Mouse (Mus musculus) lung, embryonic 16.5 days (tissue): ENCODE data around the gene A630076J17Rik. TPM values are rescaled to one million over a fixed set of nuclear protein-coding genes. Genes with fewer than 3 reads are reported as not detected.
A peak's percentile ranks its signal among the peaks of the same experiment; 100 is the strongest.

ENCODE experiments used
- ATAC-seq: fragments of 200-750 bp; cut with Nextera tagmentation; 2 replicates; pipeline ENCODE4 v1.8.0; 2017; ENCODE audit warnings: low read depth, mild to moderate bottlenecking, moderate library complexity
- H3K27ac ChIP-seq: fragments of 300-500 bp; sonication (generic); 2 replicates; pipeline ENCODE4 v1.5.1; 2014; ENCODE audit warnings: mild to moderate bottlenecking, control low read depth, low read length
- H3K27me3 ChIP-seq: fragments of 300-500 bp; sonication (generic); 2 replicates; pipeline ENCODE4 v1.6.1; 2014; ENCODE audit warnings: low read depth, low read length, mixed read lengths; ENCODE audit not compliant: control insufficient read depth, insufficient read depth
- H3K36me3 ChIP-seq: fragments of 300-500 bp; sonication (generic); 2 replicates; pipeline ENCODE4 v1.6.1; 2014; ENCODE audit warnings: low read length; ENCODE audit not compliant: control insufficient read depth, insufficient read depth
- H3K4me1 ChIP-seq: fragments of 300-500 bp; sonication (generic); replicated peaks from 2 replicates; pipeline ENCODE4 v1.6.1; 2014; ENCODE audit warnings: low read length, mixed read lengths; ENCODE audit not compliant: control insufficient read depth, insufficient read depth
- H3K4me2 ChIP-seq: fragments of 300-500 bp; sonication (generic); 2 replicates; pipeline ENCODE4 v1.6.1; 2014; ENCODE audit warnings: low read depth, low read length, control low read depth
- H3K4me3 ChIP-seq: fragments of 300-500 bp; sonication (generic); 2 replicates; pipeline ENCODE4 v1.5.1; 2014; ENCODE audit warnings: mild to moderate bottlenecking, low read length, control low read depth
- H3K9ac ChIP-seq: fragments of 300-500 bp; sonication (generic); 2 replicates; pipeline ENCODE4 v1.6.1; 2014; ENCODE audit warnings: low read length, control low read depth
- H3K9me3 ChIP-seq: fragments of 300-500 bp; sonication (generic); 2 replicates; pipeline ENCODE4 v1.6.1; 2016; ENCODE audit warnings: low read length; ENCODE audit not compliant: control insufficient read depth
- WGBS: fragments of 180-500 bp; shearing (Covaris S2); extraction: QIAGEN DNeasy Blood & Tissue Kit; methylation state at CpG from one replicate; pipeline ENCODE4 v1.1.7; 2014; 5-methylcytosine and 5-hydroxymethylcytosine counted together
- polyA plus RNA-seq: library from polyadenylated mRNA; unstranded; fragments of >200 nt; fragmentation: Nextera tagmentation; extraction: Ambion mirVana; gene quantifications from 2 replicates; pipeline ENCODE4 v1.2.1, GENCODE M21; 2015

A630076J17Rik gene
- polyA plus RNA-seq, 1 experiment from 2014 or later = 0.24 TPM

DNA sequence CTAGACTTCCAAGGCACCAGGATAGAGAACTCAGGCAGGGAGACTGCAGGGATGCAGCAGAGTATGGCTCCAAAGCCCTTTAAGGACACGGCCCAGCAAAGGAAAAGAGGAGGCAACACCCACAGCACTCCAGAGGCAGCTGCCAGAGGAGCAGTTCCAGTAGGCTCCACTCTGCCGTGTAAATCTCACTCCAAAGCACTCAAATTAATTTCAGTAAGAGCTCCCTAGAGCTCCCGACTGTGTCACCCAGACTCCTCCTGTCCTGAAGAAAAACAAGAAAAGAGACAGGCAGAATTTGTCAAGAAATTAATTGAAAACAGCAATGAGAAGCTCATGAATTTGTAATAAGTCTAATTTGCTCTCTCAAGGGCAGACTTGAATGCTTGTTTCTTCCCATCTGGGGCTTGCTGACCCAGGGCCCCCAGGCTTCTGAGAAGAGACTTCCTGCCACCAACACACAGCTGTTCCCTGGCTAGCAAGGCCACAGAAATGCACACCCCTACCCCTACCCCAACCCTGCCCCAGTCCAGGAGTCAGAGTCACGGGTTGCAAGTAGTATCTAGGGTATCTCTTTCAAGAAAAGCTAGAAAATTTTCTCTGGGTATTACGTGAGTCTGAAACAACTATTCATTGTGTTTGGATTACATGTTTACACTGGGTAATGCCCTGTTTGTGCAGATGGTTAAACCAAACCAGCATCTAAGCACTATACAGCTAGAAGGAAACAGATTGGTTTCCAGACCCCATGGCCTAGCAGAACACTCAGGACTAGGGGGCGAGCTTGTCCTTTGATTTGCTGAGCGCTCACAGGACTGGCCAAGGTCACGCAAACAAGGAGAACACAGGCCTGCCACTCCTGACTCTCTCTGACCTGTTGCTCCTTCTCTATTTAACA lies 30.8 kb downstream of the A630076J17Rik start:
- H3K9ac ChIP-seq = no peak overlapping the region
- H3K36me3 ChIP-seq = no peaks in the 10 kb centered on the region
- no peaks in the 10 kb centered on the region for H3K4me1 ChIP-seq
- H3K27ac ChIP-seq = no peak overlapping the region
- no peak overlapping the region for H3K4me3 ChIP-seq
- ATAC-seq = 0 out of 2 replicates have a peak, but pooled peaks have one; percentile 45
- H3K4me2 ChIP-seq = no peak overlapping the region
- H3K9me3 ChIP-seq = no peaks in the 10 kb centered on the region
- WGBS = 42% methylated on average over 8 of the region's 8 CpGs
- no peaks in the 10 kb centered on the region for H3K27me3 ChIP-seq

DNA sequence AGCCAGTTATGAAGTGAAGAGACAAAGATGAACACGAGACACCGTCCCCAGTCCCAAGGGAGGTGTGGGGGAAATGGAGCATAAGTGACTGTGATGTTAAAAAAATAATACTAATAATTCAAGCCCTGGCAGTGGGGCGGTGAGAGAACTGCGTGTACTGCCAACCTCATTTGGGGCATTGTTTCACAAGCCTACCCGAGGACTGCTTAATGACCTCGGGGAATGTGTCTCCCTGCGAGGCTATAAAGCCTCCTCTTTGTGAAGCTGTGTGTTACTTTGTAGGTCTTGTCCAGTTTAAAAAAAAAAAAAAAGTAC lies 31.4 kb downstream of the A630076J17Rik start:
- no peak overlapping the region for H3K4me2 ChIP-seq
- no peaks in the 10 kb centered on the region for H3K36me3 ChIP-seq
- no peak overlapping the region for H3K27ac ChIP-seq
- no peaks in the 10 kb centered on the region for H3K27me3 ChIP-seq
- no peak overlapping the region for H3K4me3 ChIP-seq
- H3K9me3 ChIP-seq = no peaks in the 10 kb centered on the region
- 37% methylated on average over 7 of the region's 7 CpGs for WGBS
- no peaks in the 10 kb centered on the region for H3K4me1 ChIP-seq
- ATAC-seq = no peak
- no peak overlapping the region for H3K9ac ChIP-seq

DNA sequence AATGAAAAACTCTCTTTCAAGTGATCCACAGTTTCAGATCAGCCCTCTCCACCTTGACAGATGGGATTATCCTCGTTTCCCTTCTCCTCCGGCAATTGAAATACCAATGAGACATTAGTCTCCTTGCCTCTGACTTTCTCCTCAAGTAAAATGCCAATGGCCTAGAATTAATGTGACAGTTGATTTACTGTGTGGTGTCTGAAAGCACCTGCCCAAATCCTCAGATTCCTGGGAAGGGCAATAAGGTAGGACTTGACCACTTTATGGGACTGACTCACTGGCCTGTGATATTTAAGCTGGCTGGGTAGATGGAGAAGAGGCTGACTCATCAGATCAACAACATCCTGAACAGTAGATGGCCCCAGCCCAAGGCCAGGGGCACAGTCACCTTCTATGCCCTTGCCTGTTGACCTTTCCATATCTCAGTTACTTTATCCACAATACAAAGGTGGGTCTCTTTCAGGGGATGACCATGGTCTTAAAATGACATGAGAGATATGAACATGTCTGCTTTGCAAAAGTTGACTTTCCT lies 36.5 kb downstream of the A630076J17Rik start:
- no peak overlapping the region for H3K4me2 ChIP-seq
- no peak overlapping the region for H3K4me3 ChIP-seq
- ATAC-seq = no peak
- H3K36me3 ChIP-seq = no peaks in the 10 kb centered on the region
- H3K9me3 ChIP-seq = no peaks in the 10 kb centered on the region
- 56% methylated on average over 2 of the region's 2 CpGs for WGBS
- H3K9ac ChIP-seq = no peak overlapping the region
- H3K4me1 ChIP-seq = no peaks in the 10 kb centered on the region
- no peaks in the 10 kb centered on the region for H3K27me3 ChIP-seq
- H3K27ac ChIP-seq = no peak overlapping the region

DNA sequence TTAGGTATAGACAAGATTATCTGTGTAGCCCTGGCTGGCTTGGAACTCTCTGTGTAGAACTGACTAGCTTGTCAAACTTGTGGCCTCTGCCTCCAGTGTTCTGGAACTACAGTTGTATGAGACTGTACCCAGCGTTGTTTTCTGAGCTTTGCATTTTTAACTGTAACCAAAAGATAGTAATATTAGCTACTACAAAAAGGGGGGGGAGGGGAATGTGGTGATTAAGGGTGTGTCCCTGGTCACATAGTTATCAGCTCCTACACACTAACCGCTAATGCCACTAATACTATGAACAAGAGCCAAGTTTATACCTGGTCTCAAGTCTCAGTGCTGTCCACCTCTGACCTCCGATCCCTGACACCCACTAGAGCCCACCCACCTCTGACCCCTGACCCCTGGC lies 42.0 kb downstream of the A630076J17Rik start:
- Histone ChIP-seq H3K4me2 (no peak overlapping the region), H3K27me3 (no peaks in the 10 kb centered on the region), H3K4me3 (no peak overlapping the region), H3K9me3 (no peaks in the 10 kb centered on the region), H3K4me1 (no peaks in the 10 kb centered on the region), H3K9ac (no peak overlapping the region), H3K36me3 (no peaks in the 10 kb centered on the region), H3K27ac (no peak overlapping the region)
- ATAC-seq = no peak
- 87% methylated on average over 3 of the region's 3 CpGs for WGBS

DNA sequence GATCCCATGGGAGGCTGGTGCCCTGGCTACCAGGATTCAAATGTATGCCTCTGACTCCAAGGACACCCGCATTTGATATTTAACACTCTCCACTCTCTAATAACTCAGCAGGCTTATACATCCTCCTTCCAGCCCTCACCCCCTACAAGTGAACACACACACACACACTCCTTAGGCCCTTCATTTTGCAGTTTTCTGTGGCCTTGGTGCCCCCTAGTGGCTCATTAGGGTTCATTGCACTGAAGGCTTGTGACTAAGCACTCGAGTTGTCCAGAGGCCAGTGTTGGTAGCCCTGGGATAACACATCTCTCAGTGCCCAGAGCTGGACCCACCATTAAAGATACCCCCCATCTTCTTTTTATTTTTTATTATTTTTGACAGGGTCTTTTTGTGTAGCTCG lies 43.4 kb downstream of the A630076J17Rik start:
- H3K4me2 ChIP-seq = no peak overlapping the region
- no peaks in the 10 kb centered on the region for H3K36me3 ChIP-seq
- no peak overlapping the region for H3K4me3 ChIP-seq
- H3K27ac ChIP-seq = no peak overlapping the region
- ATAC-seq = peak; percentile 48; the same call in 1 of the 2 replicates
- WGBS = 9% methylated on average over 3 of the region's 3 CpGs
- H3K9ac ChIP-seq = no peak overlapping the region
- no peaks in the 10 kb centered on the region for H3K9me3 ChIP-seq
- peaks cover 2% of the 10 kb centered on the region; the same call in 1 of the 2 replicates for H3K4me1 ChIP-seq
- no peaks in the 10 kb centered on the region for H3K27me3 ChIP-seq

DNA sequence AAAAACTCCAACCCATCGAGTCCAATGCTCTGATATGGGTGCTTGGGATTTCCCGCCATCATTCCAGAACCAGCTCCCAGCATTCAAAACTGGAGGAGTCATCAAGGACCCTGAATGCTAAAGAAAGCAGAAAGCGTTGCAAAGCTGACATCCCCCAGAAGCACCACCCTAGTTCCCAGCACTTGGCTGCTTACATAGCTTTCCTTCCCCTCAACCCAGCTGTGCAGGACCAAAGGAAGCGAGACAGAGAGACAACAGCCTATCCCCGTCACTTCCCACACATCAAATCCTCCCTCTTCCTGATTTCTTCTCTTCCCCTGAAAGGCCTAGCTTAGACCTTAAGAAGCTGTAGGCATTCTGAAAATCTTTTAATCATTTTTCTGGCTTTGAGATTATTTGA lies 44.9 kb downstream of the A630076J17Rik start:
- WGBS = 36% methylated on average over 5 of the region's 5 CpGs
- no peak for ATAC-seq
- H3K4me1 ChIP-seq = peaks cover 8% of the 10 kb centered on the region; the same call in 1 of the 2 replicates
- H3K27ac ChIP-seq = no peak overlapping the region
- no peak overlapping the region for H3K4me3 ChIP-seq
- H3K9me3 ChIP-seq = no peaks in the 10 kb centered on the region
- no peaks in the 10 kb centered on the region for H3K27me3 ChIP-seq
- no peak overlapping the region for H3K4me2 ChIP-seq
- H3K36me3 ChIP-seq = no peaks in the 10 kb centered on the region
- no peak overlapping the region for H3K9ac ChIP-seq

DNA sequence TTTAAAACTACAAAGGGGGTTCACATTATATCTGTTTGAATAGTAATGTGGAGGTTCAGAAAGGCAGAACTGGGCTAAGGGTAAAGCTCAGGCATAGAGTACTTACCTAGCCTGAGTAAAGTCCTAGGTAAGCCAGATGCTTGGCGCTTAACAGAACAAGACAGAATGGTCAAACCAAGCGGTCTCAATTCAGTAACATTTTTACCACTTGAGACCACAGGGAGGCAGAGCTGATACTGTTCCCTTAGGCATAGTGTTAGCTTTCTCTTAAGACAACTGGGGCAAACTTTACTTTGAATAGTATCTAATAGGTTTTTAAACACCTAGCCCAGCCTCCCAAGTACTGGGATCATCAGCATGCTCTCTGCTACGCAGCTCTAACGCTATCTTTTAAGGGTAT lies 45.6 kb downstream of the A630076J17Rik start:
- H3K4me2 ChIP-seq = no peak overlapping the region
- 59% methylated on average over 4 of the region's 4 CpGs for WGBS
- no peak overlapping the region for H3K27ac ChIP-seq
- H3K4me3 ChIP-seq = no peak overlapping the region
- no peaks in the 10 kb centered on the region for H3K36me3 ChIP-seq
- ATAC-seq = no peak
- no peaks in the 10 kb centered on the region for H3K27me3 ChIP-seq
- H3K9me3 ChIP-seq = no peaks in the 10 kb centered on the region
- peaks cover 8% of the 10 kb centered on the region; the same call in 1 of the 2 replicates for H3K4me1 ChIP-seq
- no peak overlapping the region for H3K9ac ChIP-seq

DNA sequence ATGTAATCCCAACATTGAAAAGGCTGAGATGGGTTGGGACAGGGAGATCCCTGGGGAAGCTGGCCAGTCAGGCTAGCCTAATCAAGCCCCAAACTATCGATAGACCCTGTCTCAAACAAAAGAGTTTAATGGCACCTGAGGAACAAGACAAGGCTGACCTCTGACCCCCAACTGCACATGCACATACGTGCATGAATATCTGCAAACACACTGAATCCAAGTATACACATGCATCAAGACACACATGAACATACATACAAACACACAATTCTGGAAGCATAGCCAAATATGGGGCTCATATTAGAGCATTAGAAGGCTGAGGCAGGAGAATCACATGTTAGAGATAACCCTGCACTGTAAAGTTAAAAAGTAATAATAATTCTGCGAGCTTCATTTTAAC lies 46.2 kb downstream of the A630076J17Rik start:
- peaks cover 8% of the 10 kb centered on the region; the same call in 1 of the 2 replicates for H3K4me1 ChIP-seq
- no peak overlapping the region for H3K4me3 ChIP-seq
- H3K9ac ChIP-seq = no peak overlapping the region
- no peak overlapping the region for H3K27ac ChIP-seq
- WGBS = 81% methylated on average over 3 of the region's 3 CpGs
- H3K9me3 ChIP-seq = no peaks in the 10 kb centered on the region
- no peak overlapping the region for H3K4me2 ChIP-seq
- no peak for ATAC-seq
- H3K36me3 ChIP-seq = no peaks in the 10 kb centered on the region
- H3K27me3 ChIP-seq = no peaks in the 10 kb centered on the region

DNA sequence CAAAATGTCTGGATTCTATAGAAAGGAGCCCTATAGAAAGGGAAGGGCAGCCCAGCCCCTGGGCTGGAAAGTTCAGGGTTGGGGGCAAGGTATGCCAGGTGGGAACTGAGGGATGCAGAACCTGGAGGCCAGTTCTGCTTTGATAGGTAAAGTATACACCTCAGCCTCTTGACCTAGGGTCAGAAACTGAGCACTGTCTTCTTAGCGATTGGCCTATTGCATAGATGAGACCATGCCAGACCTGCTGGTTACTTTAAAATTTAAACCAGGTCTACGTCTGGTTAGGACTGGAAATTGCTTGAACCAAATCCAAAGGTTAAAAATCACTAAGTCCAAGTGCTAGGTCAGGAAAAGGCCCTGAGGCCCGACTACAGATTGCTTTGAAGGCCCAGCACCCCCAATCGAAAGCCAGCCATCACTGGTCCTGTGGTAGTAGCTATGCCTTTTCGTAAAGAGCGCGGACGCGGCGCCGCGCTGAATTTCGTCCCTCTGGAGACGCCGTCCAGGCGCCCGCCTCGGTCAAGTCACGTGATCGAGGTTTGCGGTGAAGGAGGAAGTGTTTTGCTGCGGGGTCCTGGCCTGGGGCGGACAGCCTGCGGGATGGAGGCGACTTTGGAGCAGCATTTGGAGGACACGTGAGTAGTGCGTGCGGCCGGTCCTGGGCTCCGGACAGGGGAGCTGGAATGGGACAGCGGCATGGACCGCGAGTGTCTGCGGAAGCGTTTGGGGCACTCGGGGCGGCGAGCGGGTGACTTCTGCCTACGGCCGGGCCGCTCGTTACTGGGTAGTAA lies 48.3 kb downstream of the A630076J17Rik start, which contains the start of gene Lamtor5:
TSS of gene Lamtor5 (plus strand) at position 380 of the 791 bp plus-strand sequence.
- no peaks in the 10 kb centered on the region for H3K9me3 ChIP-seq
- peak within 1 kb of the TSS; percentile 81 for H3K9ac ChIP-seq
- H3K36me3 ChIP-seq = peaks cover 7% of the 10 kb centered on the region
- H3K4me3 ChIP-seq = peak within 1 kb of the TSS; percentile 82
- WGBS = 1% methylated on average over 43 of the region's 43 CpGs
- no peaks in the 10 kb centered on the region for H3K27me3 ChIP-seq
- H3K4me2 ChIP-seq = peak within 1 kb of the TSS; percentile 77
- peaks cover 8% of the 10 kb centered on the region; the same call in 1 of the 2 replicates for H3K4me1 ChIP-seq
- peak; percentile 91 for ATAC-seq
- H3K27ac ChIP-seq = no peak within 1 kb of the TSS
